Mouse (Mus musculus): Measurements from ENCODE around the gene Ncoa4. TPM values are rescaled to one million over a fixed set of nuclear protein-coding genes. Genes with fewer than 3 reads are reported as not detected.
"Not testable (repeated sequence)": the region's sequence is repeated elsewhere in the genome, so short reads cannot be mapped to it uniquely, and the experiment has no call there.

Gene Ncoa4
- polyA plus RNA-seq, 1 experiment from 2014 or later: 117 TPM

DNA sequence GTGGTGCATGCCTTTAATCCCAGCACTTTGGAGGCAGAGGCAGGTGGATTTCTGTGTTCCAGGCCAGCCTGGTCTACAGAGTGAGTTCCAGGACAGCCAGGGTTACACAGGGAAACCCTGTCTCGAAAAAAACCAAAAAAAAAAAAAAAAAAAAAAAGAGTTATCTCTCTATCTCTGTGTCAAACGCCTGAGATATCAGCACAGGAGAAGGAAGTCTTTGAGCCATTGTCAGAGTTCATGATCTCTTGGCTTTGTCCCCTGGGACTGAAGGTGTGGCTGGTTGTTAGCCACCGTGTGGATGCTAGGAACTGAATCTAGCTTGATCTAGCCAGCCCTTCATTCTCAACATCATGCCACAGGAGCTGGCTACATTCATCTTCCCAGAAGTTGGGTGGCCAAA, 23.2 kb upstream of the Ncoa4 start:
- not testable (repeated sequence) for H3K9ac ChIP-seq (replicated peaks; ENCODE audit: low read depth, low read length); ATAC-seq (ENCODE audit: low read depth); H3K9me3 ChIP-seq (ENCODE audit: control insufficient read depth, low read length); H3K4me1 ChIP-seq (ENCODE audit: control insufficient read depth, insufficient read depth, low read length); H3K4me3 ChIP-seq (ENCODE audit: low read depth, low read length); H3K27me3 ChIP-seq (ENCODE audit: control insufficient read depth, insufficient read depth, low read length); H3K4me2 ChIP-seq (ENCODE audit: low read depth, low read length); H3K27ac ChIP-seq (ENCODE audit: low read depth, low read length); H3K36me3 ChIP-seq (ENCODE audit: control insufficient read depth, insufficient read depth, low read length)
- 82% methylated on average over 3 of the region's 3 CpGs for WGBS

DNA sequence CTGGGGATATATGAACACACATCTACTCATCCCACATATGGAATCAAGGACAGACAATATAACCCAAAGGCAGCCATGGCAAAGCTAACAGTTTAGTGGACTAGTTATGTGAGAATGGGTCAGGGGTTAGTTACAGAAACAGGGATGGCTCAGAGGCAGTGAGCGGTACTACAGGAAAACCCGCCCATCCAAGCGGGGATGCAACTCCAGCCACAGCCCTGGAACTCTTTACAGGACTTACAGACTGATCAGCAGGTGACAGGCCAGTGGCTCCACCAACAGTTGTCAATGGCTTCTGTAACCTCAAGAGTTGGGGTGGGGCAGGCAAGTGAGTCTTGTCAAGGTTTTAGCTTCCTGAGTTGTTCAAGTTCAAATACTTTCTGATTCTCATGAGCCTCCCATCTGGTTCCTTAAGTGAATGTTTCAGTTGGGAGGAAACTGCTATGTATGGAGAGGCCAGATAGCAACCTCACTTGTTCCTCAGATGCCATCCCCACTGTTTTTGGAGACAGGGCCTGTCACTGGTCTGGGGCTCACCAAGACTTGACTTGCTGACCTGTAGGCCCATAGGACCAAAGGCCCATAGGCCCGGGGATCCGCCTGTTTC, 19.2 kb upstream of the Ncoa4 start:
- ATAC-seq (ENCODE audit: low read depth): no peak
- no peaks in the 10 kb centered on the region for H3K36me3 ChIP-seq (ENCODE audit: control insufficient read depth, insufficient read depth, low read length)
- H3K4me1 ChIP-seq (ENCODE audit: control insufficient read depth, insufficient read depth, low read length): no peaks in the 10 kb centered on the region
- H3K9me3 ChIP-seq (ENCODE audit: control insufficient read depth, low read length): no peaks in the 10 kb centered on the region
- H3K9ac ChIP-seq (replicated peaks; ENCODE audit: low read depth, low read length): no peak overlapping the region
- H3K27ac ChIP-seq (ENCODE audit: low read depth, low read length): no peak overlapping the region
- no peak overlapping the region for H3K4me3 ChIP-seq (ENCODE audit: low read depth, low read length)
- 87% methylated on average over 5 of the region's 5 CpGs for WGBS
- no peak overlapping the region for H3K4me2 ChIP-seq (ENCODE audit: low read depth, low read length)
- no peaks in the 10 kb centered on the region for H3K27me3 ChIP-seq (ENCODE audit: control insufficient read depth, insufficient read depth, low read length)

DNA sequence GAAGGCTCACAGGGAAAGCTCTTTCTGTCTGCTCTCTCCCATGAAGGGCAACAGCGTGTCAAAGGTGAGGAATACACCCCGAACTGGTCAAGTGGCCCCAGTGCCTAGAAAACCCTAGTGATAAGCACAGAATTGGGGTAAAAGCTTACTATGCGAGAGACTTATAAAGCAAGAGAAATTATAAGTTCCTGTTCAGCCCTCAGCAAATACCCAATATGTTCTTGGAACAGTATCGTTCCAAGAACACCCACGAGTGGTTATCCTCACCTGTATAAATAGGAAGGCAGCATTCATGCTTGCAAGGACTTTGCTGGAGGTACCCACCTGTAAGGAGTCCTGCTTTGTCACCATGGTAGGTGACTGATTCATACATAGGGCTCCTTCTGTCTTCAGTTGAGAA, 17.9 kb upstream of the Ncoa4 start, which contains the start of gene Msmb:
Gene Msmb, plus strand, starts transcription at position 301 of the 400 bp plus-strand sequence.
- H3K27me3 ChIP-seq (ENCODE audit: control insufficient read depth, insufficient read depth, low read length): no peaks in the 10 kb centered on the region
- no peak within 1 kb of the TSS for H3K9ac ChIP-seq (replicated peaks; ENCODE audit: low read depth, low read length)
- ATAC-seq (ENCODE audit: low read depth): no peak
- no peak within 1 kb of the TSS for H3K27ac ChIP-seq (ENCODE audit: low read depth, low read length)
- H3K4me1 ChIP-seq (ENCODE audit: control insufficient read depth, insufficient read depth, low read length): no peaks in the 10 kb centered on the region
- WGBS: 90% methylated on average over 5 of the region's 5 CpGs
- no peaks in the 10 kb centered on the region for H3K9me3 ChIP-seq (ENCODE audit: control insufficient read depth, low read length)
- no peak within 1 kb of the TSS for H3K4me3 ChIP-seq (ENCODE audit: low read depth, low read length)
- H3K36me3 ChIP-seq (ENCODE audit: control insufficient read depth, insufficient read depth, low read length): no peaks in the 10 kb centered on the region
- no peak within 1 kb of the TSS for H3K4me2 ChIP-seq (ENCODE audit: low read depth, low read length)

DNA sequence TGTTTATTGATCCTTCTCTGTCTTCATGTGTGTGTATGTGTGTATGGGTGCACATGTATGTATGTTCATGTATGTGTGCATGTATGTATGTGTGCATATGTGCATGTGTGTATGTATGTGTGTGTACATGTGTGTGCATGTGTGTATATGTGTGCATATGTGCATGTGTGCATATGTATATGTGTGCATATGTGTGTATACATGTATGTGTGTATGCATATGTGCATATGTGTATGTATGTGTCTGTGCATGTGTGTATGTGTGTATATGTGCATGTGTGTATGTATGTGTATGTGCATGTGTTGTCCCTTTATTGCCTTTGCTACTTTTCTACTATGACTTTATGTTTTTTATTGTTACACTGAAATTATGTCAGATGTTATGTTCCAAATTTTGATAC, 14.9 kb upstream of the Ncoa4 start:
- H3K36me3 ChIP-seq (ENCODE audit: control insufficient read depth, insufficient read depth, low read length): no peaks in the 10 kb centered on the region
- H3K4me1 ChIP-seq (ENCODE audit: control insufficient read depth, insufficient read depth, low read length): no peaks in the 10 kb centered on the region
- peaks cover 4% of the 10 kb centered on the region; the same call in 1 of the 2 replicates for H3K9me3 ChIP-seq (ENCODE audit: control insufficient read depth, low read length)
- ATAC-seq (ENCODE audit: low read depth): no peak
- no peak overlapping the region for H3K9ac ChIP-seq (replicated peaks; ENCODE audit: low read depth, low read length)
- no peaks in the 10 kb centered on the region for H3K27me3 ChIP-seq (ENCODE audit: control insufficient read depth, insufficient read depth, low read length)
- H3K4me2 ChIP-seq (ENCODE audit: low read depth, low read length): no peak overlapping the region
- H3K27ac ChIP-seq (ENCODE audit: low read depth, low read length): no peak overlapping the region
- H3K4me3 ChIP-seq (ENCODE audit: low read depth, low read length): no peak overlapping the region

DNA sequence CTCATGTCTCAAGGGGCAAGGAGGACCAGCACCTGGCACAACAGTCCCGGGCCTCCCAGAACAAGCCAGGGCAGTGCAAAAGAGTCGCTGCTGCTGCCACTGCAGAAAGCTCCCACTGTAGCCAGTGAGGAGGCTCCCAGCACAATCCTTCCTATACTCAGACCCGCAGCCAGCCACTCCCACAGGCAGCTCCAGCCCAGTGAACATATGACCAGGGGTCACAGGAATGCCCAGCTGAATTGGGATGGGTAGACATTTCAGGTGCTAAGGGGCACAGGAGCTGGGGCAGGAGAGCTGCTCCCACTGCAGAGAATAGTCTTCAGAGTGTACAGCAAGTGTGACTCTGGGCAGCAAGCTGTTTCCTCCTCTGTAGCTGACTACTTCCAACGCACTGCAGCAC, 14.3 kb upstream of the Ncoa4 start:
- peaks cover 4% of the 10 kb centered on the region; the same call in 1 of the 2 replicates for H3K9me3 ChIP-seq (ENCODE audit: control insufficient read depth, low read length)
- 81% methylated on average over 4 of the region's 4 CpGs for WGBS
- no peaks in the 10 kb centered on the region for H3K4me1 ChIP-seq (ENCODE audit: control insufficient read depth, insufficient read depth, low read length)

DNA sequence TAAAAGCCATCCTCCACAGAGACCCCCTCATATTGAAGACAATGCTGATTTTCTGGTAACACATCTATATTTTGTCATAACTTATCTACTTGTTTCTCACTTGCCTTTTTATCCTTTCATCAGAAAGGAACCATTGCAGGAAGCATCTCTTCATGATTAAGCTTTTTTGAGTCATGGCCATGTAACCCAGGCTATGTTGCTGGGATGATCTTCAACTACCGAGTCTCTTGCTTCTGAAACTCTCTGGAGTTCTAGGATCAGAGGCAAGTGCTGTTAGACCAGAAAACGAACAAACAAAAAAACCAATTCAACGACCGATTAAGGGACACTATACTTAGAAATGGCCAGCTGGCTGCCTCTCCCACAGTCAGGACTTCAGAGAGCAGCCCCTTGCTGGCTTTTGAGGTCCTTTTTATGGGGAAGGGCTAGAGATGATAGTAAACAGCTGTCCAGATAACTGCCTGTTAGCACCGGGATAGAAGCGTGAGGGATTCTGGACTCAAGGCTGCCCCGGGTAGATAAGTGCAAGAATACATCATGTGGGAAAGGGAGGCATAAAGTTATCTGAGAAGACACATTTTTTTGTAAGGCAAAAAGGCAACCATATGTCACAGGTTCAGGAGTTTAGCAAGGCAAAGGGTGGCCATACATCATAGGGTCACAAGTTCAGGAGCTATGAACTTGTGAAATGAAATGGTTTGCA, 13.7 kb upstream of the Ncoa4 start:
- Histone ChIP-seq H3K27ac (ENCODE audit: low read depth, low read length) (no peak overlapping the region), H3K36me3 (ENCODE audit: control insufficient read depth, insufficient read depth, low read length) (no peaks in the 10 kb centered on the region), H3K4me1 (ENCODE audit: control insufficient read depth, insufficient read depth, low read length) (no peaks in the 10 kb centered on the region), H3K4me2 (ENCODE audit: low read depth, low read length) (no peak overlapping the region), H3K9ac (replicated peaks; ENCODE audit: low read depth, low read length) (no peak overlapping the region), H3K27me3 (ENCODE audit: control insufficient read depth, insufficient read depth, low read length) (no peaks in the 10 kb centered on the region), H3K4me3 (ENCODE audit: low read depth, low read length) (no peak overlapping the region), H3K9me3 (ENCODE audit: control insufficient read depth, low read length) (peaks cover 4% of the 10 kb centered on the region; the same call in 1 of the 2 replicates)
- 85% methylated on average over 7 of the region's 7 CpGs for WGBS
- ATAC-seq (ENCODE audit: low read depth): no peak

More for the DNA sequence above, 14.3 kb upstream of the Ncoa4 start:
- Histone ChIP-seq H3K27ac (ENCODE audit: low read depth, low read length) (no peak overlapping the region), H3K36me3 (ENCODE audit: control insufficient read depth, insufficient read depth, low read length) (no peaks in the 10 kb centered on the region), H3K4me2 (ENCODE audit: low read depth, low read length) (no peak overlapping the region), H3K9ac (replicated peaks; ENCODE audit: low read depth, low read length) (no peak overlapping the region), H3K4me3 (ENCODE audit: low read depth, low read length) (no peak overlapping the region), H3K27me3 (ENCODE audit: control insufficient read depth, insufficient read depth, low read length) (no peaks in the 10 kb centered on the region)
- ATAC-seq (ENCODE audit: low read depth): no peak

DNA sequence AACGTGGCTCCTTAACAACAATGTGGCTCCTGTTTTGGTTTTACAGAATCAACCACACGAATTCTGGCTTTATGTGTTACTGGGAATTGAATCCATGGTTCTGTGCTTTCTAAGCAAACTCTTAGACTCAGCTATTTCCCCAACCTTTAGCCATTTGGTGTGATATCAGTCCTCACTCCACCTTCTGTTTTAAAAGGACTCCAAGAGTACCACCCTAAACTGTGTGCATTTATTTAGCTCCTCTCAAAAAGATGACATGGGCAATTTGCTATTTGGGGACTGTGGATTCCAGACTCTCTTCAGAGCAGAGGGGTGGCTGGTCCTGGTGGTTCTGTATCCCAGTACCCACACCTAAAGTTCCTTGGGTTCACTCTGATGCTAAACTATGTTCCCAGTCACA, 13.1 kb upstream of the Ncoa4 start:
- no peak for ATAC-seq (ENCODE audit: low read depth)
- peaks cover 4% of the 10 kb centered on the region; the same call in 1 of the 2 replicates for H3K9me3 ChIP-seq (ENCODE audit: control insufficient read depth, low read length)
- H3K36me3 ChIP-seq (ENCODE audit: control insufficient read depth, insufficient read depth, low read length): no peaks in the 10 kb centered on the region
- no peak overlapping the region for H3K4me3 ChIP-seq (ENCODE audit: low read depth, low read length)
- H3K4me1 ChIP-seq (ENCODE audit: control insufficient read depth, insufficient read depth, low read length): no peaks in the 10 kb centered on the region
- no peaks in the 10 kb centered on the region for H3K27me3 ChIP-seq (ENCODE audit: control insufficient read depth, insufficient read depth, low read length)
- H3K27ac ChIP-seq (ENCODE audit: low read depth, low read length): no peak overlapping the region
- H3K9ac ChIP-seq (replicated peaks; ENCODE audit: low read depth, low read length): no peak overlapping the region
- no peak overlapping the region for H3K4me2 ChIP-seq (ENCODE audit: low read depth, low read length)
- 67% methylated on average over 2 of the region's 2 CpGs for WGBS

DNA sequence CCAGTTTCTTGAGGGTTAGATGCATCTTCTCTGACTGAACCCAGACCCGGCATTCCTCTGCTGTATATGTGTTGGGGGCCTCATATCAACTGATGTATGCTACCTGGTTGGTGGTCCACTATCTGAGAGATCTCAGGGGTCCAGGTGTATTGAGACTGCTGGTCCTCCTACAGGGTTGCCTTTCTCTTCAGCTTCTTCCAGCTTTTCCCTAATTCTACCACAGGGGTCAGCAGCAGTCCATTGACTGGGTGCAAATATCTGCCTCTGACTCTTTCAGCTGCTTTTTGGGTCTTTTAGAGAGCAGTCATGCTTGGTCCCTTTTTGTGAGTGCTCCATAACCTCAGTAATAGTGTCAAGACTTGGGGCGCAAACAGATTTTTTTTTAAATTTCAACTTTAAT, 8.8 kb upstream of the Ncoa4 start:
- ATAC-seq (ENCODE audit: low read depth): no peak
- no peaks in the 10 kb centered on the region for H3K36me3 ChIP-seq (ENCODE audit: control insufficient read depth, insufficient read depth, low read length)
- no peak overlapping the region for H3K27ac ChIP-seq (ENCODE audit: low read depth, low read length)
- no peak overlapping the region for H3K4me2 ChIP-seq (ENCODE audit: low read depth, low read length)
- no peak overlapping the region for H3K9ac ChIP-seq (replicated peaks; ENCODE audit: low read depth, low read length)
- 96% methylated on average over 2 of the region's 2 CpGs for whole genome bisulfite sequencing
- no peaks in the 10 kb centered on the region for H3K27me3 ChIP-seq (ENCODE audit: control insufficient read depth, insufficient read depth, low read length)
- peaks cover 4% of the 10 kb centered on the region; the same call in 1 of the 2 replicates for H3K9me3 ChIP-seq (ENCODE audit: control insufficient read depth, low read length)
- no peak overlapping the region for H3K4me3 ChIP-seq (ENCODE audit: low read depth, low read length)
- no peaks in the 10 kb centered on the region for H3K4me1 ChIP-seq (ENCODE audit: control insufficient read depth, insufficient read depth, low read length)

DNA sequence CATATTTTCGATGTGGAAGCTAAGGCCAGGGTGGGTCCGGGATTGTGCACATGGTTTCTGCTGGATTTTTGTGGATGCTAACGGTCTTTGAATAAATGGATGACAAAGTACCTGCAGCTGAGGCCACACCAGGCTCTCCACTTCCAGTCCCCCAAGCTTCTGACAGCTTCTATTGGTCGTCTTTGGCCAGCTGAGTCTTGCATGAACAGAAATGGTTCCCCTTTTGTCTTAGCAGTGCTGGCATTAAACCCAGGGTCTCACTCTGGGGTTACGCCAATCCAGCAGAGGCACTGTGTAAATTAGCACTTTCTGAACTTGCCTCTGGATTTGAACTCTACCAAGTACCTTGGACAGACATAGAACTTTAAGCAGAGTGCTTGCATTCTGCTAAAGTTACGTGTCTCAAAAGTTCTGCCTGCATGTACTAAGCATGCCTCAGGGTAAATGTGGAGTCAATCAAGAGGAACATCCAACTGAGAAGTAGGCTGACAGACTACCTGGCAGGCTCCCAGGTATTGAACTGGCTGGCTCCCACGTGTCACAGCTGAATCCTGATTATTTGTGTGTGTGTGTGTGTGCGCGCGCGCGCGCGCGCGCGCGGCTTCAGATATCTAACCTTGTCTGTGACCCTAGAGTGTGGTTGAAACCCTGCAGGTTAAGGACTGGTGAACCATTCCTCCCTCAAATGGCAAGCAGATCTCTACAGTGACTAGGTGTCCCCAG, 7.3 kb upstream of the Ncoa4 start:
- no peak for ATAC-seq (ENCODE audit: low read depth)
- no peaks in the 10 kb centered on the region for H3K36me3 ChIP-seq (ENCODE audit: control insufficient read depth, insufficient read depth, low read length)
- WGBS: 92% methylated on average over 18 of the region's 18 CpGs
- H3K4me1 ChIP-seq (ENCODE audit: control insufficient read depth, insufficient read depth, low read length): no peaks in the 10 kb centered on the region
- no peak overlapping the region for H3K27ac ChIP-seq (ENCODE audit: low read depth, low read length)
- H3K4me2 ChIP-seq (ENCODE audit: low read depth, low read length): no peak overlapping the region
- peaks cover 4% of the 10 kb centered on the region; the same call in 1 of the 2 replicates for H3K9me3 ChIP-seq (ENCODE audit: control insufficient read depth, low read length)
- no peak overlapping the region for H3K9ac ChIP-seq (replicated peaks; ENCODE audit: low read depth, low read length)
- H3K4me3 ChIP-seq (ENCODE audit: low read depth, low read length): no peak overlapping the region
- H3K27me3 ChIP-seq (ENCODE audit: control insufficient read depth, insufficient read depth, low read length): no peaks in the 10 kb centered on the region
